Mouse (Mus musculus) heart, postnatal 36 days (tissue): ENCODE measurements around the gene Cspg5. TPM values are rescaled to one million over a fixed set of nuclear protein-coding genes. Genes with fewer than 3 reads are reported as not detected.

Experiments
- DNase-seq, 2 experiments: peaks; one replicate each; pipeline ENCODE4 v3.0.0; 2021 to 2022
- intact Hi-C: fragments of 180-260 bp; cut with DNase I; formaldehyde crosslinking; loops from one replicate; pipeline ENCODE4 v1.15.1; 2025
- total RNA-seq, 2 experiments: library from RNA; stranded (reverse); gene quantifications; 2 replicates each; pipeline ENCODE4 v1.2.3; 2021

The Cspg5 gene
- total RNA-seq, 2 experiments from 2014 or later, result 0.14 to 0.25 TPM

- DNase-seq, result no peak
- intact Hi-C loops, result no loop called here
These were observed 6.4 kb downstream of the Cspg5 start for GRCm38 (mm10) chr9:110249823-110250543.

GRCm38 (mm10) chr9:110250776-110251175, 7.2 kb downstream of the Cspg5 start:
- intact Hi-C loops, result no loop called here
- no peak for DNase-seq

GRCm38 (mm10) chr9:110255407-110256019, 11.9 kb downstream of the Cspg5 start:
- intact Hi-C loops, result no loop called here
- DNase-seq, result no peak

- intact Hi-C loops, result no loop called here
- DNase-seq, result no peak
These were observed 15.1 kb downstream of the Cspg5 start for GRCm38 (mm10) chr9:110258646-110259045.

- intact Hi-C loops, result no loop called here
- no peak for DNase-seq
These were observed 15.5 kb downstream of the Cspg5 start for GRCm38 (mm10) chr9:110259118-110259517.

- no peak for DNase-seq
- intact Hi-C loops, result no loop called here
These were observed 19.6 kb downstream of the Cspg5 start for GRCm38 (mm10) chr9:110263181-110263580.

- DNase-seq, result no peak
- intact Hi-C loops, result no loop called here
These were observed 21.4 kb downstream of the Cspg5 start for GRCm38 (mm10) chr9:110264991-110265390.

GRCm38 (mm10) chr9:110268416-110268815, 24.8 kb downstream of the Cspg5 start:
- no peak for DNase-seq
- intact Hi-C loops, result no loop called here

GRCm38 (mm10) chr9:110272330-110272729, 28.7 kb downstream of the Cspg5 start:
- intact Hi-C loops, result no loop called here
- no peak for DNase-seq

- intact Hi-C loops, result loop anchor here (1.0 kb wide), 1 partner anchor 100 kb away; no protein-coding TSS in a partner anchor
- DNase-seq, result no peak
These were observed 29.9 kb downstream of the Cspg5 start for GRCm38 (mm10) chr9:110273507-110273906.

GRCm38 (mm10) chr9:110275882-110276281, 32.3 kb downstream of the Cspg5 start:
- no peak for DNase-seq
- intact Hi-C loops, result no loop called here

- intact Hi-C loops, result no loop called here
- no peak for DNase-seq
These were observed 33.9 kb downstream of the Cspg5 start for GRCm38 (mm10) chr9:110277431-110277881.

GRCm38 (mm10) chr9:110284075-110284697, 40.6 kb downstream of the Cspg5 start:
- no peak for DNase-seq
- intact Hi-C loops, result no loop called here

GRCm38 (mm10) chr9:110287321-110287924, 43.8 kb downstream of the Cspg5 start:
- intact Hi-C loops, result no loop called here
- DNase-seq, result no peak

GRCm38 (mm10) chr9:110293254-110293718, 49.7 kb downstream of the Cspg5 start:
- intact Hi-C loops, result loop anchor here (10.0 kb wide), 1 partner anchor 188 kb away; no protein-coding TSS in a partner anchor

GRCm38 (mm10) chr9:110293873-110294415, 50.4 kb downstream of the Cspg5 start:
- no peak for DNase-seq
- intact Hi-C loops, result loop anchor here (10.0 kb wide), 1 partner anchor 189 kb away; no protein-coding TSS in a partner anchor

More at GRCm38 (mm10) chr9:110293254-110293718, 49.7 kb downstream of the Cspg5 start:
- no peak for DNase-seq

- no peak for DNase-seq
- intact Hi-C loops, result loop anchor here (10.0 kb wide), 1 partner anchor 190 kb away; no protein-coding TSS in a partner anchor
These were observed 51.2 kb downstream of the Cspg5 start for GRCm38 (mm10) chr9:110294786-110295185.

- intact Hi-C loops, result loop anchor here (2.0 to 10.0 kb wide), 2 partner anchors 192 to 402 kb away; no protein-coding TSS in a partner anchor
- peak; percentile 76 to 83 for DNase-seq
These were observed 53.5 kb downstream of the Cspg5 start for GRCm38 (mm10) chr9:110296867-110297627.

- intact Hi-C loops, result loop anchor here (2.0 kb wide), 1 partner anchor 28 kb away; the partner anchor contains the start of gene Scap
- no peak for DNase-seq
These were observed 60.9 kb downstream of the Cspg5 start for GRCm38 (mm10) chr9:110304516-110304915.
